Mouse (Mus musculus) neural tube, embryonic 10.5 days (tissue): Measurements from ENCODE around the gene Gabpb2.

ENCODE experiments used
- DNase-seq: peaks from one replicate; pipeline ENCODE4 v3.0.0-alpha.2; 2017; ENCODE audit warnings: low spot score; ENCODE audit errors: extremely low spot score

The Gabpb2 gene

GRCm38 (mm10) chr3:95195772-95196171 is 21.9 kb downstream of the Gabpb2 start:
- no peak for DNase-seq

- no peak for DNase-seq
These were observed 23.0 kb downstream of the Gabpb2 start for GRCm38 (mm10) chr3:95194721-95195135.

- DNase-seq = no peak
These were observed 30.8 kb downstream of the Gabpb2 start for GRCm38 (mm10) chr3:95186888-95187287.

DNA sequence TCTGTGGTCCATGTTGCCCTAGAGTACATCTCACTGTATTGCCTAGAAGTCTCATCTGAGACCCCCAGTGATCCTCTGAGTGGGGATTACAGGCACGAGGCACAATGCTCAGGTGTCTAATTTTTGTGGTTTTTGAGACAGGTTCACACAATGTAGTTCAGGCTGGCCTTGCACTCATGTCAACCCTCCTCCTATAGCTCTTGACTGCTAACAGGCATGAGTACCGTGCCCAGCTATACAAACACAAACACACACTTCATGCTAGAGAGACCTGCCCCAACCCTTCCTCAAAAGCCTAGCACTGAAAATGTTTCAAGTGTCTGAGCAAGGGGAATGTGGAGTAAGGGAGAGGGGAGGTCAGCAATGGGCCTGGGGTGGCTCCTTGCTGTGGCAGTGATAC is 31.6 kb downstream of the Gabpb2 start:
- DNase-seq = no peak

- no peak for DNase-seq
These were observed 32.7 kb downstream of the Gabpb2 start for GRCm38 (mm10) chr3:95184796-95185577.

GRCm38 (mm10) chr3:95181841-95182240 is 35.9 kb downstream of the Gabpb2 start:
- DNase-seq = no peak

DNA sequence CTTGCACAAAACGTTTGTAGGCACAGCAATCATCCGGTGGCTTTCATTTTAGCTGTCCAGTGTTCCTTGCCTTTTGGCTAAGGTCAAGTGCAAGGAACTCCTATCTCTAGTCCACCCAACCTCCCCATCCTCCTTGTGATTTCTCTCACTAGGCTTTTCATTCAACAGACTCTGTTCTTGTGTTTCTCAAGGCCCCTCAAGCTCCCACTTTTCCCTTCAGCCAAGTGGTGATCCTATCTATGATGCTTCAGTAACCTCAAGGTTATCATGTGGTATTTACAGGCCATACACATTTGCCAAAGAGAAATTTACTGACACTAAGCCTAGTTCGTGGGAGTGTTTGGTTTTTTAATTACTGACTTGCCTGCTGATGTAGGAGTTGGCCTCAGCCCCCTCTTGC is 37.8 kb downstream of the Gabpb2 start:
- no peak for DNase-seq

DNA sequence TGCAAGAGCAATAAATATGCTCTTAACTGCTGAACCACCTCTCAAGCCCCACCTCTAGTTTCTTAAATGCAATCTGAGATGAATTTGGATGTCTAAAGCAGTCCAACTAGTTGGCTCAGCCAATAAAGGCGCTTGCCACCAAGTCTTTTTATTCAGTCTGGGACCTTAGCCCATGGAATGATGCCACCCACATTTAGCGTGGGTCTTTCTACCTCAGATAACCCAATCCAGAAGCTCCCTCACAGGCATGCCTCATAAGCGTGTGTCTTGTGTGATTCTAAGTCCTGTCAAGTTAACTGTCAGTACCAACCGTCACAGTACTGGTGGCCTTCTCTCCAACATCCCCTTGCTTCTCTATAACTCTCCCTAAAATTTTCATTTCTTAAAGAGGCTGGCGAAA is 38.8 kb downstream of the Gabpb2 start:
- no peak for DNase-seq

GRCm38 (mm10) chr3:95177583-95177982 is 40.1 kb downstream of the Gabpb2 start:
- no peak for DNase-seq

DNA sequence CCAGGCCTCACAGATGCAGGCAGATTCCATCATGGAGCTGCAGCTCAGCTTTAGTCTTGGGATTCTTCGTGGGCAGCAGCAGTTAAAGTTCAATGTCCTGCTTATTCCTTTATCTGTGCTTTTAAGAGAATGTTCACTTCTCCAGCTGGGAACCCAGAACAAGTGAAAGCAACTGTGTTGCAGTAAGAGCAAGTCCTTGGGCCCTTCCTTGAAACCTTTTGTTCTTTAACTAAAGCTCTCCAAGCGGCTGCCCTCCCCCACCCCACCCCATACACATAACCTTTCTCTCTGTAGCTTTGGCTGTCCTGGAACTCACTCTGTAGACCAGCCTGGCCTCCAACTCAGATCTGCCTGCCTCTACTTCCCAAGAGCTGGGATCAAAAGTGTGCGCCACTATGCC is 41.2 kb downstream of the Gabpb2 start:
- no peak for DNase-seq

DNA sequence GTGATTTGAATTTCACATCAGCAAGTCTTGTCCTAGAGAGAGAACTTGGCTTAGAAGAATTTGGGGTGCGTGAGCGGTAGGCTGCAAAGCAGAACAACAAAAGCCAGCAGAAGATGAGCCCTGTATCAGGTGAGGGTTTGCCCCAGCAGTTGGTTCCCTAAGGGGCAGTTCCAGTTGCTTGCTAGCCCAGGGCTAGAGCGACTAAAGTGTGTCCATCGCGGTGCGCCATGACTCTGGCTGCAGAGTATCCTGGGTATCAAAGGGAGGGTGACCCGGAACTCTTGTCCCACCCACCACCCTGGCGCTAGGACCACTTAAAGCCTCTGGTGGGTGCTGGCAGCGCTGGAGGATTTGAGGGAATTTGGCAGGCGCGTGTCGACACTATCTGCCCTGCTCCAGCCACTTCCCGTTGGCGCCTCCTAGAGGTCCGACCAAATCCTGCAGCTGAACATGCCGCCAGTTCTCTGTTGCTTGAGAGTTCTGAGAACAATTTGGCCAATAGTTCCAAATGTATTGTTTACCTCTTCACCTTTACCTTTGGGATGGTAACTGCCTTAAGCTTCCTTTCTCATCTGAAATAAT is 43.6 kb downstream of the Gabpb2 start:
- DNase-seq = peak; percentile 88

DNA sequence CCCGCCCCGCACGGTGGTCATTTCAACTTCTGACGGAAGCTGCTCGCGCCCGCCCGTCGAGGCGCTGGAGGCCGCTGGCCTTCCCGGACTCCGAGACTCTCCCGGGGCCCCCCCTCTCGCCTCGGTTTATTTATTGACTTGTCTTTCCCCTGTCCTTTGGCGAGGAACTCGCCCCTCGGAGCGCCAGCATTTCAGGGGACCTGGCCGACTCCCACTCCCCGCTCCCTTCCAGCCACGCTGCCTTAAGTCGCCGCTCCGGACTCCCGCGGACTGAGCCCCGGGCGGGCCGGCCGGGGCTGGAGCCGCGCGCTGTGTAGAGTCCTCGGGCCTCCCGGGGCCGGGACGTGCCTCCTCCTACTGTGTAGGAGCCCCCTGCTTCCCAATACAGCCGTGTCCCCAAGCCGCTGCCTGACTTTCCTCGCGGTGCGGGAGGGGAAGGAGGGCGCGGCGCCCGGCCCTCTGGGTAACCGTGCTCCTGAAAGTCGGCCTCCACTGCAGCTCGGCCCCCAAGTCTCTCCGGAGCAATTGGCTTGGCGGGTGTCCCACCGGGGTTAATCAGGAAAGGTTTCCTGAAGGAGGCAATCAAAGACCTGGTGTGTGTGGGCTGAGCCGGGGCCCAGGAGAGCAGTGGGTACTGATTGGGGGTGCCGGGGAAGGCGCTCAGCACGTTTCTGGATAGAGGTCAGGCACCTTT is 44.3 kb downstream of the Gabpb2 start:
- DNase-seq = peak; percentile 59

- DNase-seq = peak; percentile 39
These were observed 45.0 kb downstream of the Gabpb2 start for GRCm38 (mm10) chr3:95172526-95173255.

- DNase-seq = no peak
These were observed 46.6 kb downstream of the Gabpb2 start for GRCm38 (mm10) chr3:95171105-95171504.

DNA sequence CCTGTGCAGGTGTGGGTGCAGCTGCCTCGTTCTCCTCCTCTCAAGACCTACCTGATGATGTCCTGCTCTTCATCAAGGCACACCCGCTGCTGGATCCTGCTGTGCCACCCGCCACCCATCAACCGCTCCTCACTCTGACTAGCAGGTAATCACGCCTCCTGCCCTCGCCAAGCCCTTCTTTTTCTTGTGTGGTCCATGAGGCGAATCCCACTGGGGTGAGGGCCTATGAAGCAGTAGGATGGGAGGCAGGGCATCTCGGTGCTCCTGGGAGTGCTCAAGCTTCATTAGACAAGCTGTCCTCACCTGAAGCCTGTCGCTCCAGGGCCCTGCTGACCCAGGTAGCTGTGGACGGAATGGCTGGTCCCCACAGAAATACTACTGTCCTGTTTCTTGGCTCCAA is 47.7 kb downstream of the Gabpb2 start:
- no peak for DNase-seq

DNA sequence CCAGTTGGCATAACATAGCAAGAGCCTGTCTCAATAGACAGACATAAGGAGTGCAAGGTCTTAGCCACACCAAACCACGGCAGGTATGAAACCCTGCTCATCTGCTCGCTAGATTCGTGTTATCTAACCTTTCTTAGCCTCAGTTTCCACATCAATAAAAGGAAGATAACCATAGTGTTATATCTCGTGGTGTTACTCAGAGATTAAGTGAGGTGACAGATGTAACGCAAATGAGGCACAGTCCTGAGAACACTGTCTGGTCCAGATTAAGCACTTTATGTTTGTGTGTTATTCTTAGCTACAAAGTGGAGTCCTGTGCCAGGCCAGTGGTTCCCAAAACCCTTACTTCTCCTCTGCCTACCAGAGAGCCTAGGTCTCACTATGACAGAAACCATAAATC is 52.9 kb downstream of the Gabpb2 start:
- no peak for DNase-seq

GRCm38 (mm10) chr3:95164256-95164550 is 53.5 kb downstream of the Gabpb2 start:
- DNase-seq = no peak

- no peak for DNase-seq
These were observed 54.1 kb downstream of the Gabpb2 start for GRCm38 (mm10) chr3:95163419-95164255.

DNA sequence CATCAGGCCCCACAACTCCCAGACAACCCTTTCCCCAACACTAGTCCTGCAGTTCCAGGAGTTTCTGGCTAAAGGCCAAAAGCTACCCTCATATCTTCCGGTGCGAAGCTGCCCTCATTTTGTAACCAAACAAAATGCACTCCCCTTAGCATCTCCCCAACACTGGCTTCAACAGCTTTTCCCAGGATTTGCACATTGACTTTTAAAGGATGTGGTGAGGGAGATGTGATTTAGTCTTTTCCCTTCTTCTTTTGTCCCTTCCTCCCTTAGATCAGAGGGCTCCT is 55.4 kb downstream of the Gabpb2 start:
- no peak for DNase-seq

GRCm38 (mm10) chr3:95161618-95162344 is 55.9 kb downstream of the Gabpb2 start:
- DNase-seq = no peak
